Mouse (Mus musculus): ENCODE measurements around the gene Tent4a. TPM values are rescaled to one million over a fixed set of nuclear protein-coding genes. Genes with fewer than 3 reads are reported as not detected.

The Tent4a gene
- polyA plus RNA-seq, 1 experiment: 34.5 TPM

- DNase-seq (ENCODE audit: low read depth): peak; percentile 82
- peak; percentile 88 for TF ChIP-seq CTCF (IDR thresholded peaks at IDR 0.05; ENCODE audit: borderline replicate concordance, extremely low read depth, insufficient read depth, insufficient read length)
- TF ChIP-seq POLR2A (IDR thresholded peaks at IDR 0.05; ENCODE audit: borderline replicate concordance, extremely low read depth, insufficient read depth, insufficient read length, poor library complexity, severe bottlenecking): no peak
These were observed 74.6 kb downstream of the Tent4a start for GRCm38 (mm10) chr13:69459657-69460458.

- TF ChIP-seq CTCF (IDR thresholded peaks at IDR 0.05; ENCODE audit: borderline replicate concordance, extremely low read depth, insufficient read depth, insufficient read length) (no peak), POLR2A (IDR thresholded peaks at IDR 0.05; ENCODE audit: borderline replicate concordance, extremely low read depth, insufficient read depth, insufficient read length, poor library complexity, severe bottlenecking) (no peak)
- DNase-seq (ENCODE audit: low read depth): no peak
These were observed 75.5 kb downstream of the Tent4a start for GRCm38 (mm10) chr13:69458891-69459290.

- DNase-seq (ENCODE audit: low read depth): no peak
These were observed 76.0 kb downstream of the Tent4a start for GRCm38 (mm10) chr13:69458461-69458860.

GRCm38 (mm10) chr13:69457105-69457504 lies 77.3 kb downstream of the Tent4a start:
- TF ChIP-seq POLR2A (IDR thresholded peaks at IDR 0.05; ENCODE audit: borderline replicate concordance, extremely low read depth, insufficient read depth, insufficient read length, poor library complexity, severe bottlenecking): no peak
- TF ChIP-seq CTCF (IDR thresholded peaks at IDR 0.05; ENCODE audit: borderline replicate concordance, extremely low read depth, insufficient read depth, insufficient read length): no peak
- DNase-seq (ENCODE audit: low read depth): no peak

More at GRCm38 (mm10) chr13:69458461-69458860, 76.0 kb downstream of the Tent4a start:
- TF ChIP-seq CTCF (IDR thresholded peaks at IDR 0.05; ENCODE audit: borderline replicate concordance, extremely low read depth, insufficient read depth, insufficient read length): no peak
- TF ChIP-seq POLR2A (IDR thresholded peaks at IDR 0.05; ENCODE audit: borderline replicate concordance, extremely low read depth, insufficient read depth, insufficient read length, poor library complexity, severe bottlenecking): no peak

GRCm38 (mm10) chr13:69456641-69457040 lies 77.8 kb downstream of the Tent4a start:
- no peak for DNase-seq (ENCODE audit: low read depth)
- TF ChIP-seq POLR2A (IDR thresholded peaks at IDR 0.05; ENCODE audit: borderline replicate concordance, extremely low read depth, insufficient read depth, insufficient read length, poor library complexity, severe bottlenecking): no peak
- TF ChIP-seq CTCF (IDR thresholded peaks at IDR 0.05; ENCODE audit: borderline replicate concordance, extremely low read depth, insufficient read depth, insufficient read length): no peak

- DNase-seq (ENCODE audit: low read depth): peak; percentile 51
- TF ChIP-seq POLR2A (IDR thresholded peaks at IDR 0.05; ENCODE audit: borderline replicate concordance, extremely low read depth, insufficient read depth, insufficient read length, poor library complexity, severe bottlenecking): no peak
- no peak for TF ChIP-seq CTCF (IDR thresholded peaks at IDR 0.05; ENCODE audit: borderline replicate concordance, extremely low read depth, insufficient read depth, insufficient read length)
These were observed 78.8 kb downstream of the Tent4a start for GRCm38 (mm10) chr13:69455476-69456175.

Other genes starting within 250 kb of the Tent4a start
- 79.8 and 85.4 TPM in 2 replicates for gene Nsun2, start 871 bp downstream of the Tent4a start, polyA plus RNA-seq (2012; rRNA removed)
- 13.5 and 14.1 TPM in 2 replicates for gene Srd5a1, start 76.8 kb upstream of the Tent4a start, polyA plus RNA-seq (2012; rRNA removed)
- 66.3 and 122 TPM in 2 replicates for gene Ube2ql1, start 205.3 kb upstream of the Tent4a start, polyA plus RNA-seq (2012; rRNA removed)

Measured in brain, embryonic 14.5 days (tissue).